Mouse (Mus musculus): Measurements from ENCODE around the gene Pigv. TPM values are rescaled to one million over a fixed set of nuclear protein-coding genes. Genes with fewer than 3 reads are reported as not detected.

The Pigv gene
- 20.1 and 20.7 TPM in 2 replicates for polyA plus RNA-seq (2015; fragmentation: Nextera tagmentation; extraction: Ambion mirVana)

DNA sequence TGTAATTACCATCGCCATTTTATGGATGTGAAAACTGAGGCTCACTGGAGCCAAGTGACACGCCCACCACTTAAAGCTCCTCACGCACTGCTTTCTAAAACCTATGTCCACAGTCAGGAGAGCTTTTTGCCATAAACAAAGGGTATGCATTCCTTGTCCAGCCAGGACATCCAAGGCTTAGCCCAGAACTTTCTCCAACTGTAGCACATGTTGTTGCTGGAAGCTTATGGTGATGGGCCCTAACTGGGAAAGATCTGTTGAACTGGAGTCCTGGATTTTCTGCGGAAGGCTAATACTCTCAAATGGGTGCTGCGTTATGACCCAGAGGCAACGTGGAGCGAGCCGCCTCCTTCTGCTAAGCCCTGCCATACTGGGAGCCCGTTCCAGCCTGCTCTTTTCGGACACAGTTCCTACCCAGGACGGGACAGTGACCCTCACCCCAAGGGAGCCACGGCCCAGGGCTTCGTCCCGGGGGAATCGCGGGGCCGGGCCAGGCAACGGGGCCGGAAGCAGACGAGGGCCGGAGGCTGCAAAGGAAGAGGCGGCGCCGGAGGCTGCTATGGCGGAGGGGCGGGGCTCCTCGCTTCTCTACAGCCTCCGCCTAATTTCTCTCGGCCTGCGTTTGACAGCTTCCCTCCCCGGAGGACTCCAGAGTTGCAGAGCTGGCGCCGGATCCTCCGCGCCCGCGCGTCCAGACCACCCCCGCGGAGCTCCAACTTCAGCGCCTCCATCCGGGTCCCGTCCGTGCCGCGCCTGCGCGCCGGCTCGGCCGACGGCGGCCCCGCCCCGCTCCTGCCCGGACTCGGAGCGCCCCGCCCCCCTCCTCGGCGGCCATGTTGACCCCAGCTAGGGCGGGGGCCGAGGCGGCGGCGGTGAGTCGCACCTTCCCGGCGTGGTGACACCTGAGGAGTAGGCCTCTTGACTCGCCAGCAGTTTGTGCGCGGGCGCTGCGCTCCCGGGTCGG lies at the start of gene Pigv:
Gene Pigv, minus strand, starts transcription at position 767 of the 964 bp plus-strand sequence.
- no peaks in the 10 kb centered on the region for H3K9me3 ChIP-seq (ENCODE audit: control insufficient read depth, low read length)
- H3K27me3 ChIP-seq (ENCODE audit: control insufficient read depth, insufficient read depth, low read depth, low read length), result no peaks in the 10 kb centered on the region
- H3K9ac ChIP-seq (ENCODE audit: low read length), result peak within 1 kb of the TSS; percentile 88
- ATAC-seq (ENCODE audit: low read depth), result peak; percentile 89
- H3K4me1 ChIP-seq (replicated peaks; ENCODE audit: control insufficient read depth, insufficient read depth, low read length), result peaks cover 54% of the 10 kb centered on the region
- H3K4me3 ChIP-seq (ENCODE audit: low read length), result peak within 1 kb of the TSS; percentile 83
- WGBS, result under 1% methylated on average over 71 of the region's 76 CpGs
- peak within 1 kb of the TSS; percentile 100 for H3K27ac ChIP-seq (ENCODE audit: low read length)
- peak within 1 kb of the TSS; percentile 81 for H3K4me2 ChIP-seq (ENCODE audit: low read depth, low read length)
- no peaks in the 10 kb centered on the region; the same call in 1 of the 2 replicates for H3K36me3 ChIP-seq (ENCODE audit: control insufficient read depth, insufficient read depth, low read length)

DNA sequence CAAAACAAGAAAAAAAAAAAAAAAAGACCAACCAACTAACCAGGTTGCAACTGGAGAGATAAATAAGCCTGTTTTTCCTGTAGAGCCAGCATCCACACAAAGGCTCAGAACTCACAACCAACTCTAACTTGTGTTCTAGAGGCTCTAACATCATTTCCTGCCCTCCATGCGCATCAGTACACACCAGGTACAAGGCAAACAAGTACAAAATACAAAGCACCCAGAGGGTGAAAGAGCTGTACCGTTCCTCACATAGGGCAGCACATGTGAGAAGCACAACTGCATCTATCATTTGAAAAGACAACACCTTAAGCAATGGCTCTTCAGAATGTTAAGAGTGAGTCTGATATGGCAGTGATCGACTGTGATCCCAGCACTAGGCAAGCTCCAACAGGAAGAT lies 47.3 kb upstream of the Pigv start:
- no peaks in the 10 kb centered on the region for H3K27me3 ChIP-seq (ENCODE audit: control insufficient read depth, insufficient read depth, low read depth, low read length)
- no peak overlapping the region for H3K27ac ChIP-seq (ENCODE audit: low read length)
- no peaks in the 10 kb centered on the region for H3K4me1 ChIP-seq (replicated peaks; ENCODE audit: control insufficient read depth, insufficient read depth, low read length)
- no peak overlapping the region for H3K4me3 ChIP-seq (ENCODE audit: low read length)
- H3K36me3 ChIP-seq (ENCODE audit: control insufficient read depth, insufficient read depth, low read length), result peaks cover 51% of the 10 kb centered on the region
- 84% methylated on average over 3 of the region's 3 CpGs for WGBS
- no peak overlapping the region for H3K4me2 ChIP-seq (ENCODE audit: low read depth, low read length)
- no peaks in the 10 kb centered on the region for H3K9me3 ChIP-seq (ENCODE audit: control insufficient read depth, low read length)
- ATAC-seq (ENCODE audit: low read depth), result no peak
- H3K9ac ChIP-seq (ENCODE audit: low read length), result no peak overlapping the region

DNA sequence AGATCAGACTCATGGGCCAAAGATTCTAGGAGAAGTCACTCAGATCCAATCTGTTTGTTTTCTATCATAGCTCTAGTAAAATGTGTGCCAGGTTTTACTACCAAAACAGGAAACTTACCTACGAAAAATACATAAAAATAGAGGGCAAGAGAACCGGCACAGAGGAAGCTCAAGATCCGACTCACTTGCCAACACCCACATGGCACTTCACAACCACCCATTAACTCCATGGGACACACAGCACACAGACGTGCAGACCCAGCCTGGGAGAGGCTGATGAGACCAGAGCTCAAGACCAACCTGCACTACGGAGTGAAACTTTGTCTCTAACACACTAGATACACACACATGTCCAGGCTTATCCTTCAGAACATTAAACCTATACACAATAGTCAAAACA lies 40.3 kb upstream of the Pigv start:
- no peaks in the 10 kb centered on the region for H3K27me3 ChIP-seq (ENCODE audit: control insufficient read depth, insufficient read depth, low read depth, low read length)
- no peaks in the 10 kb centered on the region for H3K9me3 ChIP-seq (ENCODE audit: control insufficient read depth, low read length)
- H3K4me2 ChIP-seq (ENCODE audit: low read depth, low read length), result no peak overlapping the region
- 83% methylated on average over 5 of the region's 5 CpGs for WGBS
- no peak overlapping the region for H3K9ac ChIP-seq (ENCODE audit: low read length)
- no peak for ATAC-seq (ENCODE audit: low read depth)
- H3K4me1 ChIP-seq (replicated peaks; ENCODE audit: control insufficient read depth, insufficient read depth, low read length), result peaks cover 11% of the 10 kb centered on the region
- H3K4me3 ChIP-seq (ENCODE audit: low read length), result no peak overlapping the region
- no peak overlapping the region for H3K27ac ChIP-seq (ENCODE audit: low read length)
- peaks cover 35% of the 10 kb centered on the region for H3K36me3 ChIP-seq (ENCODE audit: control insufficient read depth, insufficient read depth, low read length)

DNA sequence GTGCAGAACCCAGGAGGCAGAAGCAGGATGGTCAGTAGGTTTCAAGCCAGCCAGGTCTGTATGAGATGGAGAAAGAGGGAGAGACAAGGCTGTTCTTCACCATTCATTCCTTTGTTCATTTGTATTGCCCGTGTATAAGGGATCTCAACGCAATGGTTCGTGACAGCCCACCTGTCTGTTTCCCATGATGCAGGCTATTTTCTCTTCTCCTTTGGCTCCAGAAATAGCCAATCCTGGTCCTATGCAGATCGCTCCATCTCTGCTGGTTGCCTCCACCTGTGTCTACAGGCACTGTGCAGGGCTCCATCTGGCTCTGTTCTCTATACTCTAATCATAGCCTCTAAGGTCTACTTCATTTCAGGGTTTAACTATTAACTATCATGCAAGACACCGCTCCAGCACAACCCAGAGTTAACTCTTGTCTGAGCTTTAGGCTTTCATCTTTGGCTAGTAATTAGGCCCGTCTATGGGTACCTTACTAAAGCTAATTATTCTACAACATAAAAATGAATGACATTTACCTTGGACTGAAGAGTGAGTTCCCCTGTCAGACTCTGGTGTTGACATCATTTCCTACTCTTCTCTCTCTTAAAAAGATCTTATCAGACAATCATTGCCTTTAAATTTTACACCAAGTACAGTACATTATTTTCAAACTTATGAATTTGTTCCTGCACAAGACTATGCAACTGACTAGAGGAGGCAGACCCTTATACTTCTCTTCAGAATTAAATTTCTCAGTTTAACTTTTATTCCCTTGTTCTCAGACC lies 39.0 kb upstream of the Pigv start:
- Histone ChIP-seq H3K9ac (ENCODE audit: low read length) (no peak overlapping the region), H3K4me1 (replicated peaks; ENCODE audit: control insufficient read depth, insufficient read depth, low read length) (peaks cover 23% of the 10 kb centered on the region), H3K4me3 (ENCODE audit: low read length) (no peak overlapping the region), H3K9me3 (ENCODE audit: control insufficient read depth, low read length) (no peaks in the 10 kb centered on the region), H3K36me3 (ENCODE audit: control insufficient read depth, insufficient read depth, low read length) (peaks cover 32% of the 10 kb centered on the region), H3K4me2 (ENCODE audit: low read depth, low read length) (no peak overlapping the region), H3K27me3 (ENCODE audit: control insufficient read depth, insufficient read depth, low read depth, low read length) (no peaks in the 10 kb centered on the region), H3K27ac (ENCODE audit: low read length) (no peak overlapping the region)
- no peak for ATAC-seq (ENCODE audit: low read depth)
- WGBS, result 88% methylated on average over 6 of the region's 6 CpGs

DNA sequence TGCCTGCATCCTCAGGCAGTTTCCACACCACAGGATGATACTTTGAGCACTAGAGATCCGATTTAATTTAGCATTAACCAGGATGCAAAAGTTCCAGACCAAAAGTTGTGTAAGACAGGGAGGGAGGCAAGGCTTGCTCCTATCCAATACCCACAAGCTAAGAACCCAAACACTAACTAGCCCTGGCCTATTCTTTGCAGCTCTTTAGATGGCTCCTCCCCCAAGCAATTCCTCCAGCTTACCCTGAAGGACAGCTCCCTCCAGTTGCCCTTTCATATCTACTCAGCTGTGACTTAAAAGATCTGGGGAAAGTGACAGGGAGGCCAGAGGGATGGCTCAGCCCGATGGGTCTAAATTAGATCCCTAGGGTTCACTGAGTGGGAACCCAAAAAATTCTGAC lies 36.9 kb upstream of the Pigv start:
- no peak overlapping the region for H3K27ac ChIP-seq (ENCODE audit: low read length)
- H3K4me2 ChIP-seq (ENCODE audit: low read depth, low read length), result no peak overlapping the region
- H3K9me3 ChIP-seq (ENCODE audit: control insufficient read depth, low read length), result no peaks in the 10 kb centered on the region
- H3K4me1 ChIP-seq (replicated peaks; ENCODE audit: control insufficient read depth, insufficient read depth, low read length), result peaks cover 36% of the 10 kb centered on the region
- H3K4me3 ChIP-seq (ENCODE audit: low read length), result no peak overlapping the region
- H3K36me3 ChIP-seq (ENCODE audit: control insufficient read depth, insufficient read depth, low read length), result peaks cover 20% of the 10 kb centered on the region
- no peak overlapping the region for H3K9ac ChIP-seq (ENCODE audit: low read length)
- ATAC-seq (ENCODE audit: low read depth), result no peak
- 58% methylated on average over 2 of the region's 2 CpGs for WGBS
- no peaks in the 10 kb centered on the region for H3K27me3 ChIP-seq (ENCODE audit: control insufficient read depth, insufficient read depth, low read depth, low read length)

DNA sequence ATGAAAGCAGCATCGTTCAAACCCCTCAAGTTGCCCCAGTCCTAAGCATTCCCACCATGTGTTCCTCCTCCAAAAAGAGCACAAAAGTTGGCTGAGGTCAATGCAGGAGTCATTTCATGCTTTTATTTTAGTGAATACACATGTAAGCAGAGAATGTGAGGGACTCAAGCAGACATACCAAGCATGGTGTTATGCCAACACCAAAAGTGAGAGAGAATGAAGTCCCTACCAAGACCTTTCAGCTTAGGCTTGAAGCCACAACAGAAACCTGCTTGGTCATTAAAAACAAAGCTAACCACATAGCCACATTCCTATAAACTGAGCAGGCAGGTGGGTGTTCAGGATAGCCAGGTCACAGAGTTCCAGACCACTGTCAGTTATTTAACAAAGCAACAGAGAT lies 35.0 kb upstream of the Pigv start:
- Histone ChIP-seq H3K4me1 (replicated peaks; ENCODE audit: control insufficient read depth, insufficient read depth, low read length) (peaks cover 36% of the 10 kb centered on the region), H3K27me3 (ENCODE audit: control insufficient read depth, insufficient read depth, low read depth, low read length) (no peaks in the 10 kb centered on the region), H3K9me3 (ENCODE audit: control insufficient read depth, low read length) (no peaks in the 10 kb centered on the region), H3K27ac (ENCODE audit: low read length) (peak overlapping the region; percentile 92), H3K36me3 (ENCODE audit: control insufficient read depth, insufficient read depth, low read length) (peaks cover 11% of the 10 kb centered on the region), H3K9ac (ENCODE audit: low read length) (no peak overlapping the region), H3K4me3 (ENCODE audit: low read length) (no peak overlapping the region), H3K4me2 (ENCODE audit: low read depth, low read length) (peak overlapping the region; percentile 32)
- no peak for ATAC-seq (ENCODE audit: low read depth)
- 31% methylated on average over 1 of the region's 1 CpGs for WGBS

DNA sequence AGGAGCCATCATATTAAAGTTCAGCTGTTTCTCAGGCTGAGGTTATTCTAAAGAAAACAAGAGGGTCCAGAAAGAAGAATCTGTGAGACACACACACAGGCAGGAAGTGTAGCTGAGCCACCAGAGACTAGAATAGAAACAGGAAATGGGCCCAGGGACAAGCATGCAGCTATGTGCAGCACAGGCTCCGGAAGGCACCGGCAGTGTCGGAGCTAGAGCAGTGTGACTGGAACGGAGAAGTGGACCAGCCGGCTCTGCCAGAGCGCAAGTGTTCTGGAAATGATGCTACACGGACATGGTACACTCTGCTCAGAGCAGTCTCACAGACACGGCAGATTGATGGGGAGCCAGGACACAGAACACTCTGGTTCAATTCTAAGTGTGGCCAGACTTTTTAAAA lies 34.5 kb upstream of the Pigv start:
- Histone ChIP-seq H3K4me1 (replicated peaks; ENCODE audit: control insufficient read depth, insufficient read depth, low read length) (peaks cover 36% of the 10 kb centered on the region), H3K27ac (ENCODE audit: low read length) (peak overlapping the region; percentile 92), H3K9me3 (ENCODE audit: control insufficient read depth, low read length) (no peaks in the 10 kb centered on the region), H3K36me3 (ENCODE audit: control insufficient read depth, insufficient read depth, low read length) (peaks cover 11% of the 10 kb centered on the region), H3K9ac (ENCODE audit: low read length) (no peak overlapping the region), H3K4me2 (ENCODE audit: low read depth, low read length) (peak overlapping the region; percentile 42), H3K4me3 (ENCODE audit: low read length) (no peak overlapping the region), H3K27me3 (ENCODE audit: control insufficient read depth, insufficient read depth, low read depth, low read length) (no peaks in the 10 kb centered on the region)
- 10% methylated on average over 8 of the region's 8 CpGs for WGBS
- ATAC-seq (ENCODE audit: low read depth), result peak; percentile 95

DNA sequence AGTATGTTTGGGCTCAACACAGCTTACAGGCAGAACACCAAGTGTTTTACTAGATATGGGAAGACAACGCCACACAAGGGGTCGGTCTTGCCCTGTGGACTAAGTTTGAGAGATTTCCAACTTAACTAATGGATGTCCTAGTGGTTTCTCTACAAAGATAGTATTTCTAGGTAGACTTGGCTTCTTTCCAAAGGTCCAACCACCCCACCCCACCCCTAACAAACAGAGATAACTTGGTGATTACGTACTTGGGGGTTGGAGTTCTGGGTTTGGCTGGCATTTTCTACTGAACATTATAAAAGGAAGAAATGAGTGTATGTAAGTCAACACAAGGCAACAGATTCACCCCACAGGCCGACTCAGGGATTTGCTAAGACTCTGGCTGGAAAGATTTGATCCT lies 32.6 kb upstream of the Pigv start:
- ATAC-seq (ENCODE audit: low read depth), result no peak
- Histone ChIP-seq H3K4me1 (replicated peaks; ENCODE audit: control insufficient read depth, insufficient read depth, low read length) (peaks cover 42% of the 10 kb centered on the region), H3K4me2 (ENCODE audit: low read depth, low read length) (no peak overlapping the region), H3K4me3 (ENCODE audit: low read length) (no peak overlapping the region), H3K27ac (ENCODE audit: low read length) (no peak overlapping the region; the same call in 1 of the 2 replicates), H3K27me3 (ENCODE audit: control insufficient read depth, insufficient read depth, low read depth, low read length) (no peaks in the 10 kb centered on the region), H3K9ac (ENCODE audit: low read length) (no peak overlapping the region), H3K9me3 (ENCODE audit: control insufficient read depth, low read length) (no peaks in the 10 kb centered on the region), H3K36me3 (ENCODE audit: control insufficient read depth, insufficient read depth, low read length) (peaks cover 8% of the 10 kb centered on the region)
- 66% methylated on average over 4 of the region's 4 CpGs for WGBS

DNA sequence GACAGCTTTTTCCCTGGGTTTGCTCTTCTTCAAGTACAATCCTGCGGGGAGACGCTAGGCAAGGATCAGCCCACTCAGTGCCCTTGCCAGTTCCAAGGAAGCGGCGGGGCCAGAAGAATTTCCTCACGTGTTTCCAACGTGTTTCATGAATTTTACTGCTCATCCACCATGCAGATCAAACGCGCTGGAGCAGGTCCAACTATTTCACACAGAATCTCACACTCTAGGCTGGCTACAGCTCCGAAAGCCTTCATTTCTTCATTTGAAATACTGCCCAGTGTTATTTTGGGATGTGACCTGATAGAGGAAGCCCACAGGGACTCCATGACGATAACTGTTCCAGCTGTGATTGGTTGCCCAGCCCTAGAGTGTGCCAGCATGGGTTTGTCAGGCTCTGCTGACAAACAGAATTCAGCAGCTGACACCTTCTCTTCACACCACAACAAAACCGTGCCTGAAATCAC lies 28.5 kb upstream of the Pigv start:
- Histone ChIP-seq H3K36me3 (ENCODE audit: control insufficient read depth, insufficient read depth, low read length) (peaks cover 13% of the 10 kb centered on the region), H3K9me3 (ENCODE audit: control insufficient read depth, low read length) (no peaks in the 10 kb centered on the region), H3K4me3 (ENCODE audit: low read length) (no peak overlapping the region), H3K9ac (ENCODE audit: low read length) (no peak overlapping the region), H3K27me3 (ENCODE audit: control insufficient read depth, insufficient read depth, low read depth, low read length) (no peaks in the 10 kb centered on the region), H3K4me2 (ENCODE audit: low read depth, low read length) (no peak overlapping the region), H3K4me1 (replicated peaks; ENCODE audit: control insufficient read depth, insufficient read depth, low read length) (peaks cover 13% of the 10 kb centered on the region; the same call in 1 of the 2 replicates), H3K27ac (ENCODE audit: low read length) (no peak overlapping the region)
- WGBS, result 46% methylated on average over 11 of the region's 11 CpGs
- peak; percentile 87 for ATAC-seq (ENCODE audit: low read depth)
